Mouse (Mus musculus) spleen, adult 2 months (tissue): ENCODE data around the gene Aip.

Experiments
- CTCF ChIP-seq: fragments of 200-500 bp; IDR thresholded peaks from 2 replicates; pipeline ENCODE4 v1.5.1; 2011; ENCODE audit warnings: mild to moderate bottlenecking, inconsistent platforms; ENCODE audit not compliant: insufficient read depth, insufficient read length, insufficient replicate concordance; ENCODE audit errors: extremely low read depth
- POLR2A ChIP-seq: fragments of 200-500 bp; IDR thresholded peaks from 2 replicates; pipeline ENCODE4 v1.6.1; 2011; ENCODE audit warnings: low read depth, low read length, inconsistent platforms

DNA sequence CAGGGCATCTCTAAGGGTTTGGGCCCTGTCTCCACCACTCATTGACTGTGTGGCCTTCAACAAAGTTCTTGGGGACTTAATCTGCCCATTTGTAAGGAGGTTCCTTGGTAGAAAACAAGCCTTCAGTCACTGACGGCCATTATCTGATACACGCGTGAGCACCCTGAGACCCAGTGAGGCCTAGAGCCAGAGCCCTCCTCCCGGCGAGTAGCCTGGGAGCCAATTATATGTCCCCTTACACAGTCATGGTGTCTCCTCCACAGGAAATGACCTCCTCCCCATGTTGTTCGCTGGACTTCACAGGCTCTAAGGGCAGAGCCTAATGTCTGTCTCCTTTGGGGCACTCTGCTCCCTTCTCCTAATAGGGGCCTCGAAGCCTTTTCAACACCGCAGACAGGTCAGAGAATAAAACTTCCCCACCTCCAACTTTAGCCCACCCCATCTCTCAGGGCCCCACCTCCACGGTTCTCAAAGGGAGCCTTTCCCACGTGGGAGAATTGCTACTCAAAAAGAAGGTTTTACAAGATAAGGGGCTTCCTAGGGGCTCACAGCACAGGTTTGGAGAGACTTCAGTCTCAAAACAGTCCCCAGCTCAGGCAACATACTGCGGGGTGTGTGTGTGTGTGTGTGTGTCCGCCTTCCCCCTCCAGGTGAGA is 20.8 kb upstream of the Aip start:
- TF ChIP-seq CTCF (no peak), POLR2A (no peak)
